Mouse (Mus musculus) spleen, adult 2 months (tissue): ENCODE data around the gene Ccdc152.

ENCODE experiments used
- CTCF ChIP-seq: fragments of 200-500 bp; IDR thresholded peaks from 2 replicates; pipeline ENCODE4 v1.5.1; 2011; ENCODE audit warnings: mild to moderate bottlenecking, inconsistent platforms; ENCODE audit not compliant: insufficient read depth, insufficient read length, insufficient replicate concordance; ENCODE audit errors: extremely low read depth
- POLR2A ChIP-seq: fragments of 200-500 bp; IDR thresholded peaks from 2 replicates; pipeline ENCODE4 v1.6.1; 2011; ENCODE audit warnings: low read depth, low read length, inconsistent platforms

- TF ChIP-seq CTCF, result no peak
- no peak for TF ChIP-seq POLR2A
Measured at GRCm38 (mm10) chr15:3268247-3268646, 35.1 kb downstream of the Ccdc152 start, which contains the start of gene Selenop.
